Mouse (Mus musculus) erythroblast, embryonic 14.5 days (primary cell): ENCODE measurements around the gene Tapbpl.

ENCODE experiments used
- GATA1 ChIP-seq: IDR thresholded peaks from 2 replicates; pipeline ENCODE4 v1.6.1; 2012; ENCODE audit warnings: low read length, inconsistent platforms, mixed read lengths
- TAL1 ChIP-seq: IDR thresholded peaks from 3 replicates; pipeline ENCODE4 v1.6.1; 2012; ENCODE audit warnings: low read length, inconsistent platforms, mixed read lengths

DNA sequence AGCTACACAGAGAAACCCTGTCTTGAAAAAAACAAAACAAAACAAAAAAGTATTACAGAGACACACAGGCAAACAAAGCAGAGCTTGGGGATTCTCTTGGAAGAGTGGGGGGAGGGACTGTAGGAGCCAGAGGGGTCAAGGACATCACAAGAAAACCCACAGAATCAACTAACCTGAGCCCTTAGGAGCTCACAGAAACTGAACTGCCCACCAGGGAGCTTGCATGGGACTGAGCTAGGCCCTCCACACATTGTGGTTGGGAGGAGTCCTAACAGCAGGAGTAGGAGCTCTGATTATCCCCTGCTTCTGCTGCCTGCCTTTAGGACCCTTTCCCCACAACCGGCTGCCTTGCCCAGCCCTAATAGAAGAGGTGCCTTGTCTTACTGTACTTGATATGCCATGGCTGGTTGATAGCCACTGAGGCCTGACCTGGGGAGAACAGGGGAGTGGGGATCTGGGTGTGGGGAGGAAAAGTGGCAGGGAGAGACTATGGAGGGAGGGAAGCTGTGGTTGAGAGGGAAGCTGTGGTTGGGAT, 36.1 kb downstream of the Tapbpl start:
- no peak for TF ChIP-seq TAL1
- TF ChIP-seq GATA1: no peak
